Mouse (Mus musculus) lung, adult 18-20 months (tissue): ENCODE results near the gene Nr2f2.
A peak's percentile ranks its signal among the peaks of the same experiment; 100 is the strongest.

Experiments used
- DNase-seq, 2 experiments: peaks; one replicate each; pipeline ENCODE4 v3.0.0; 2022; ENCODE audit warnings: mixed read lengths in 2 of 2

Nr2f2 gene

DNA sequence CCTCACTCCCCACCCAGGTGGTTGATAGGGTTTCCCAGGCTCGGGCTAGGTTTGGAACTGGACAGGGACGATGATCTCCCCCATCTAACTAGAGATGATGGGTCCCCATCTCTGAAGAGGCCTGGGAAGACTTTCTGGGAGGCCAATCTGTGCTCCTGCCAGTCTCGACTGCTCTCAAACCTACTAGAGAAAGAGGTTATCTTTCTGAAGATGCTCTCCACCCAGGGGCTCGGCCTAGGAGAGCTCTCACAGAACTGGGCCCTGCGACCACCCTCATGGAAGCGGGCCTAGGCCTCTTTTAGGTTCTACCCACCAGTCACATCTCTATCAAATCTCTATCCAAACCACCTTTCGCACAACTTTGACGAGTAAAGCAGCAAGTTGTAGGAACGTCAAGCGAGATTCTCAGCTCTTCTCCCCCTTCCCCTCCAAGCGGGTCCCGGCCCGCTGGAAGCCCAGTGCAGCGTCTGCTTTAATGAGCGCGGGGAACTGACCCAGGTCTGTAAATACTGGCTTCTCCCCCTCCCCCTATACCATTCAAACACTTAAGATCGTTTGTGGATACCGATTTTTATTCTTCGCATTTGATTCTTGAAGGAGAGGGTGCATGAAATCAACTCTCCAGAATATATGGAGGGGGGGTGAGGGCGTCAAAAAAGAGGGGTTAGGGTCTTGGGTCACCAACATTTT, 16.4 kb downstream of the Nr2f2 start:
- DNase-seq, result no peak

DNA sequence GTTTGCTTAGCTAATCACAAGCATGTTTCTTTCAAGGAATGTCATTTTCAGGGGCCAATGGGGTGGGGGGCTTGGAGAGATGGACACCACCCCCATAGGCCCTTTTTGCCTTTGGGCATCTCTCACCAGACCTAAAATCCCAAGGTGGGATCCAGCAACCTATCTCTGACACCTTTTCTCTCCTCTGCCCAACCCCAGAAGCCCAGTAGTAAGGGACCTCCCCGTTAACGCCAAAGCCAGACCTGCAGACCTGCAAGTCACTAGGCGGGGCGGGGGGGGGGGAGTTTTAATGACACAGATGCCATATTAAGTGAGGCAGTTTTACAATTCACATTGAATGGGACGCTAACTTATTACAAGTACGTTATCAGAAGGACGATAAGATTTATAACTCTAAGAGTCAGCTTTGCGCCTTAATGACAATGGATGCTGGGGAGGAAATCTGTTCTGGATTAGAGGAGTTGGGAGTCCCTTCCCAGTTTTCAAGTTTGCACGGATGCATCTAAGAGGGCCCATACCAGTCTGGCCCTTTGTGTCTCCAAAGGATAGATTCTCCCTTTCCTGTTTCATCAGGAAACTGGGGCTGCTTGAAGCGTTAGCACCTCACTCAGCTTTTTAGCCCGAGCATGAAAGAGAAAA, 17.4 kb downstream of the Nr2f2 start:
- DNase-seq, result no peak

DNA sequence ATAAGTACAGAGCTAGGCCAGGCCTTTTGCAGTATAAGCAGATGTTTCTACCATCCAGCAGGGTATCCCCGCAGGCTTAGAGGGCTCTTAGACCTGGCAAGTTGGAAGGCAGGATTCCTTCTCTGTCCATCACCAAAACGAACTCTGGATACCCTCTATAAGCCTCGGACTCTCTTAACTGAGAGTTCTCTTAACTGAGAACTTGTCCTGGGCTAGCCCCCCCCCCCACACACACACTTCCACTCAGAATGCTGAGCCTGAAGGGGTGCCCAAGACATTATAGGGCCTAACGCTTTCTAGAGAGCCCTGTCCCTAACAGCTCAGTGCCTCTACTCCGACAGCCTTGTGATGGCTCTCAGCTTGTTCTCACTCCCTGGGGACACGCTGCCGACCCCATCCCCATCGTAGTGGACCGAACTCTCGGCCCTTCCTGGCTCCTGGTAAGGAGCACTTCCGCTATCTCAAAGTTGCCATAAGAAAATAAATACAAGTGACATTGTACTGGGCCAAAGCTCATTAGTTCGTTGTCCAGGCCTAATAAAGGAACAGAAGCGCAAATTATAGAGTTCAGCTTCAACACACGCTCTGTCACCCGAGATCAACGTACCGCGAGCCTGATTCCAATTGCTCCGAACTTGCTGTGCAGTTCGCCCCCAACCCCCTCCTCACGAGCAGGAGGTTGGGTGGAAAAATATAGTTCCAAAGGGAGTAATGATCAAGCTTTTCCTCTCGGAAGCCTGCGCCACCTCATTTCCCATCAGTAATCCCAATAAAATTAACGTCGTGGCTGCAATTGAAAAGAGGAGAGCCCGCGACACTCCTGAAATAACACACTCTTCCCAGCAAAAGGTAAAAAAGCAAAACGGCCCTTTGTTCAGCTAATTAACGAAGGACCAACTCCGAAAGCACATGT, 18.2 kb downstream of the Nr2f2 start:
- DNase-seq, result no peak

DNA sequence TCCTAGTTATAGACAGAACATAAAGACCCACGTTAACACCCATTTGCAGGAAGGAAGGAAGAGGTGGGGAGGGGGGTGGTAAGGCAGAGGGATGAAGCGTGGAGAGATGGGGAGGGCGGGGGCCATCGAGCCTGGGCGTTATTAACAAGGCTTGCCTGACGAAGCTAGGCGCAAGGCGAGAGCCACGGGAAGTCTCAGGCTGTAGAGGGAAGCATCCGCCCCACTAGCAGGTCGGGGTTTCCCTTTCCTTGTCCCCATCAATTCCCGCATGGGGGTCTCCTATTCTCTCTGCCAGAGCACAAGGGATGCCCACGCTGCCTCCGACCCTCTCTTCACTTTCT, 18.9 kb downstream of the Nr2f2 start:
- no peak for DNase-seq

DNA sequence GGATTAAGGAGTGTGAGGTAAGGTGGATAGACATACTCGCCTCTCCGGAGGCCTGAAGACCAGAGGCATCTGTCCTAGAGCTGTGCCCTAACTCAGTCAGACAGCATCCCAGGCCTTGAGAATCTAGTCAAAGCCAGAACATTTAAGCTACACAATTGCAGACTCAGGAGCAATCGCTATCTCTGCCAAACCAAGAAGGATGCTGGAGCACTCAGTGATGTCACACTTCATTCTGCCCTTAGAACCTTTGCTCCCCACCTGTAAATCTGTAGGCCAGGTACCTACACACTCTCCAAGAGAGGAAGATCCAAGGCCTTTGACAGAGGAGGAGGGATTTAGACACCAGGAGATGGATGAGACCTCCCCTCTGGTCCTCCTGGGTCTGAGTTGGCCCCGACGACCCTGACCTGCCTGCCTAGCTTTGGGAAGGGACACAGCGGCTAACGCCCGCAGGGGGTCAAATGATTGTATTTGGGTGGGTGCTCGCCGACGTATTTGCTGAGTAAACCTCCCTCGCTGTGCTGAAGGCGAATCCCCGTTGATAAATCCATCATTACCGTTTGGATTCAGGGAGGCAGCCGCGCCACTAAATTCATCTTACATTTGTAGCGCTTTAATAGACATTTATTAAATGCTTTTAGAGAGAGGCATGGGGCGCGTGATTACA, 19.5 kb downstream of the Nr2f2 start:
- no peak for DNase-seq

DNA sequence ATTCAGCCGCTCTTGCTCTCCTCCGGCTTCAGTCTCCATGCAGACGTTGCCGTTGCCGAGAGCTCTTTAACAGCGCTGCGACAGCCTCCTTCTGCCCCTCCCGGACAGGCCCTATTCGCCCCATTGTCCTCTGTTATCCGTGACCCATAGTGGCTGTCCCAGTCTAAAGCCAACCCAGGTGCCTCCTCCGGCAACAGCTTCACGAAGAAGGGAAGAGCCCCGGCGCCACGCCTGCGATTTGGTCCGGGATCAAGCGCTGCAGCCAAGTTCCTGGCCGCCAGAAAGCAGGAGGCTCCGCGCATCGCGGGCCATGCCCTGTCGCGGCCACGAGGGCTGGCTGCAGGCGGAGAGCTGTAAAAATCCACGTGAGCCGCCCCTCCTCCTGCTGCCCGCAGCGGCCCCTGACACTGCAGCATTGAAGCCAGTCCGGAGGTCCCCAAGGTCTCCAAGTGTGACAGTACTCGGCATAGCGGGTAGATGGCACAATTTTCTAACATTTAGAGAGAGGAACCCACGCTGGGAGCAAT, 20.5 kb downstream of the Nr2f2 start:
- peak; percentile 81 to 82 for DNase-seq

DNA sequence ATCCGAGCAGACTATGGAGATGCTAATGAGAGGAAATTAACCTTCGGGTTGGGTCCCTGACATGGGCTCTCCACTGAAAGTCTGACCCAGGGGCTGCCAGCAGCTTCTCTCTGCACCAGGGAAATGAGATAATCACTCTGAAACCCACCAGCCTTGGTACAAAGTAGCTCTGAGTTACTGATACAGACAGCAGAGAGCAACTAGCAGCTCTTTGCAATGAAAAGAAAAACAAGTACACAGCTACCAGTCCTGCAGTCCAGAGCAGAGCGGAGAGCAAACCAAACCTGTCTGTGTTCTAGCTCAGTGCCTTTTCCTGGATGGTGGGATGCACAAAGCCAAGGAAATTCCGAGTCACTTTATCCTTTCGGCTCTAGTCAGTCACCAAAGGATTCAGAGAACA, 23.1 kb downstream of the Nr2f2 start:
- DNase-seq, result no peak

DNA sequence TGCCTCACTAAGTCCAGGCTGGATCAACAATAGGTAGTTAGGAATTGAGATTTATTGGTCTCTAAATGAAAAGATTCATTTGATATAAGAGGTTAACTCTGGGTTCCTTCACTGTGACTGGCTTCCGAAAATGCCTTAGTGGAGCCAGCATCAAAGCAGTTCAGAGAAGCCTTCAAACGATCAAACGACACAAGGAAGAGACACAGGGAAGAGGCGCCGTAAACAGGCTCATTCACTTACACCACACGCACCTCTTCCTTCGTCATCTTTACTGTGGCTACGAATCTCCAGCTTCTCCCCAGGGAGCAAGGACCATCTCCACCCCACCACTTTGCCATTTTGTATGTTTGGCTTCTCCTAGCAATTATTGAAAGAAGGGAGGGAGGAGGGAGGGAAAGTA, 23.8 kb downstream of the Nr2f2 start:
- DNase-seq, result no peak

DNA sequence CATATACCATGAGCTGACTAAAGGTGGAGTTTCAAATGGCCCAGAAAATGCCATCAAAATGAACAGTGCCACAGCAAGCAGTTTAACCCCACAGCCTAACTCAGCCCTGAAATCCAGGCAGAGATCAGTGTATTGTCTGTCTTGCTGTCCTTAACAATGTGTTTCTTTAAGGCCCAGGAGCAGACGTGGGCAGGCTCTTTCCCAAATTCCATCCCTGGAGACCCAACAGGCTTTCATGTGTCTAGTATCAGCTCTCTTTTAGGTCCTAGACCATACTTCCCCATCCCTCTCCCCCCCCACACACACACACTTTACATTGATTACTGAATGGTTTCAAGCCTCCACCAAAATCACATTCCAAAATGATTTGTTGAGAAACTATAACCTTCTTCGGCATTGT, 24.5 kb downstream of the Nr2f2 start:
- no peak for DNase-seq

DNA sequence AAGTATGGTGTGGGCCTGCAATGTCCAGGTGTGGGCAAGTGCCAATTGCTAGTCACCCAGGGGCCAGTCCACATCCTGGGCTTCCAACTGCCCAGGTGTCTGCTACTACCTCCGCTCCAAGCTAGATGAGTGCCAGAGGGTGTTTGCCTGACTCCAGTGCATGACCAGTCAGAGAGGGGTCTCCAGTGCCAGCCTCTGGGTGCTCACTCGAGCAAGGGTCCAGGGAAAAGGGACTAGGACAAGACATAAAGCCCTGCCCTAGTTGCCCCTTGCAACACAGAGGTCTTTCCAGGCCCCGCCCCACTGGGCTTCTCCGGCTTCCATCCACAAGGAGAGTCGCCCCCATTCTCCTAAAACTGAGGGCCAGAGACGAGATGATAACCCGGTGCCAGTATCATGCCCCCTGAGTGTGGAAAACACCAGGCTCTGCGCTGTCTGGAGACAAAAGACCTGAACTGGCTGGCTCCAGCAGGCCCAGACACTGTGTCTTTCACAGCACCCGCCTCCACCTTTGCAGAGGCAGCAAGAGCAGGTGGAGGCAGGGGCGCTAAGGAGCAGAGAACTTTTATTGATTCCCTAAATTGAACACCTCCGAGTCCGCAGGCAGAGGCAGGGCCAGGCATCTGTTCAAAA, 26.4 kb downstream of the Nr2f2 start:
- no peak for DNase-seq

DNA sequence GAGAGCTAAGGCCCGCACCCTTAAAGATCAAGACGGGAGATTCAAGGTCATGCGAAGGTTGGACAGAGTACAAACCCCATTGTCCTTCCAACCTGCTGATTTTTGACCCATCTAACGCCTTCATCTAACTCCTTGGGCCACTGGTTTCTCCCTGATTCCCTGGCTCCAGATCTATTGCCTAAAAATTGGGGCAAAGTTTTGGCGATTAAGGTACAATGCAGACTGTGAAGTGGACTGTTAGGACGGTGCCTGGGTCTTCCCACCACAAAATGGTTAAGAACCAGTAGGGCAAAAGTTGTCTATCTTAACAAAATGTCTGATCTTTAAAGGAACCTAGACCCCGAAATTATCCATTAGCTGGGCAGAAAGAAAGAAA, 28.3 kb downstream of the Nr2f2 start:
- no peak for DNase-seq

DNA sequence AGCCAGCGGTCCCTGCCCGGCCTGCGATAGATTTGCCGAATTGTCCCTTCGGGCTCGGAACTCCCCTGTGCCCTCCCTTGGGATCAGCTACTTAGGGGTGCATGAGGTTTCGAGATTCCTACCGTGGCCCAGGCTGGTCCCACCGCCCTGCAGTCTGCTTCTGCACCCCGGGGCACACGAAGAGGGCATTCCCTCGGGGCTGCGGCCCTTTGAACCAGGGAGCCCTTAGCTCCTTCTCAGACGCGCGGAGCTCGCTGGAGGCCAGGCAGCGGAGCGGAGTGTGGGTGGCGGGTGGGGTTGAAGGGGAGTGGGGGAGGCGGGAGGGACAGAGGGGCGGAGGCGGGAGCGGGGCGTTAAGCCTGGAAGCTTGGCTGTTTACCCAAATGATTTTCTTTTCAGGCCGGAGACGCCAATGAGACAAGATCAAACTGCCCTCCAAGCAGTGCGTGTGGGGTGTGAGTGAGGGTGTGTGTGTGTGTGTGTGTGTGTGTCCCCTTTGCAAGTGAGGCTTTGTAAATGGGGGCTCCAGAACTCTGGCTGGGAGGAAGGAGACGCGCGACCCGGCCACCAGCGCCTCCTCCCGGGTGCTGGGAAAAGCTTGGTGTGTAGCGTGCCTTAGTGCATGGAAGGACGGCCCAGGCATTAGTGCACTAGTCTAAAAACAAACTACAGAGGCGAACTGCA, 28.8 kb downstream of the Nr2f2 start:
- no peak for DNase-seq

DNA sequence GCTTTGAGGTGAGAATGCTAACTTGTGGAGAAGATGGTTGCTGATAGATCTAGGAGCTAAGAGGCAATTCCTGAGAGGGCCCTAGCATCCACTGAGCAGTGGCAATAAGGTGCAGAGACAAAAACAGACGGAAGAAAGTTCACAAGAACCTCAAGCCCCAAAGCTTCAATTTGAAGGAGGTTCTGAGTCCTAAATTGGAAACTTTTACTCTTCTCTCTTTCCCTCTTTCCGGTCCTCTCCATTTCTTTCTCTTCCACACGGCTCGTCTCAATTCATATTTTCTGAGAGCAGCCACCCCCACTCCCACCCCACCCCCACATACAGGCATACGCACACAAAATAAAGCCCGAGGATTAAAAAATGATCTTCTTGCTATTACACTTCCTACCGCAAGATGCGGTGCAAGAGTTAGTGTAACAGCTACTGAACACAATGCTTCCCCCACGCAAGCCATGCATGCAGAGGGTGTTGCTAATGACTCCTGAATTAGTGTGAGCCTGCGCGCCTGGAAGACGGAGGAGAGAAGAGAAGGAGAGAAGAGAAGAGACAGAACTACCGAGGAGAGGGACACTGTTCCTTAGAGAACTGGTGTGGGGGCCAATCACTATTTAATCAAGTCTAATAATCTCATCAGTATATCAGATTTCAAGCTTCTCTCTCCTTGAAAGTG, 29.8 kb downstream of the Nr2f2 start:
- no peak for DNase-seq

DNA sequence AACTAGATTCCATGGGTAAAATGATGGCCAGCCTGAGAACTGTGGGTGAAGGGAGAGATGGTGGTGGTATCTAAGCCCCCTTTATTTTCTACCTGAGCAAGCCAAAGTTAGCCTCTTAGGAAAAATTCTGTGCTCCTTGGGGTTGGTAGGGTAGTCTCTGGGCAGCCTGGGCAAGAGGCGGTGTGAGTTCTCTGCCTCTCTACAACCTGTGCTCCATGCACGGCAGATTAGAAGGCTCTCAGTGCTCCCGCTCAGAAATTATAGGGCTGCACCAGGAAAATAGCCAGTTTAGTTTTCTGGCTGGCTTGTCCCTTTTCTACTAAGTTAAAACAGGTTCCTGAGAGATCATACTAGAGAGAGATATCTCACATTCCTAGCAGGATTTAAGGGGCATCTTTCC, 30.4 kb downstream of the Nr2f2 start:
- no peak for DNase-seq

DNA sequence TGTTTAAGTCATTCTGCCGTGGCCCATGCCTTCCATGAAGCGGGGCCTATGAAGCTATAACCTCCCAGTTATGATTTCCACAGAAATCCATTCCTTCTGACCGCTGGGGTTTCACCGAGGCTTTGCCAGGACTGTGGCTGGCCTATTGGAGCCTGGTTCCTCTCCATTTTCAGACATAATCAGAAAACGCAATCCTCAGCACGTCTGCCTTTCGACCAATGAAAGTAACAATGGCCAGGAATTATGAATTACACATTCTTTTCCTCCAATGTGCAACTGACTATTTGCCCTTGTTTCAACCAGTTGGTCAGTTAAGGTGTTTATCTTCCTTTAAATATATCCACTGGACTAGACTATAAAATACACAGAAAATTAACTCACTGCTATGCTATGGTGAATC, 31.1 kb downstream of the Nr2f2 start:
- DNase-seq, result no peak

DNA sequence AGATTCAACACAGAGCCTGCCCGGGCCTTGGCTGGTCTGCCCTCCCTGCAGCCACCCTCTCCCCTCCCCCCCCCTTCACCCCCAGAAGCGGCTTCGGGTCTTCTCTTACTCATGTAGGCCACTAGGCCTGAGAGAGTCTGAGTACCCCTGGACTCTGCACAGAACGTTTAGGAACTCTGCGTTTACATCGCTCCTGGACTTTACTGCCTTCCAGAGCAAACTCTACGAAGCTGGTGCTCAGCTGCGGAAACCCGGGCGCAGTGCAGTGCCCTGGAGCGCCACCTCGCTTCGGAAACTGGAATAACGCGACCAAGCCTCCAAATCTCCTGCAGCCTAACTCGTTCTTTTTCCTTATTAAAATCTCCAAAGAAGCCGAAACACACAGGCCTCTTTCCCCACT, 31.7 kb downstream of the Nr2f2 start:
- peak; percentile 71 to 77 for DNase-seq

DNA sequence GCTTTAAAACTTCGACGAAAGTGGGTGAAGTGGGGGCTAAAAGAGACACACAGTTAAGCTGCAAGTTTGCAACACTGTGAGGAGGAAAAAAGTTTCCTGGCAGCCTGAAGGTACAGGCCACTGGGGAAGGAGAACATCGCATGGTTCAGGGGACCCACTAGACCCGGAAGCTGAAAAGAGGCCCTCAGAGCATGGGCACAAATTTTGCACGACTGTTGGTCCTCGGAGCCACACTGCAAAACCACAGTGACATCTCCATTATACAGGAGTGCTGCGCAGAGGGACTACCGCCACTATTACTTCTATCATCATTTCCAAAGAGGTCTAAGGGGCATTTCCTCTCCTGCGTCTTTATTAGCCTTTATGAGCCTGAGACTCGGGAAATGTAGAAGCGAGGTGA, 32.7 kb downstream of the Nr2f2 start:
- DNase-seq, result no peak

DNA sequence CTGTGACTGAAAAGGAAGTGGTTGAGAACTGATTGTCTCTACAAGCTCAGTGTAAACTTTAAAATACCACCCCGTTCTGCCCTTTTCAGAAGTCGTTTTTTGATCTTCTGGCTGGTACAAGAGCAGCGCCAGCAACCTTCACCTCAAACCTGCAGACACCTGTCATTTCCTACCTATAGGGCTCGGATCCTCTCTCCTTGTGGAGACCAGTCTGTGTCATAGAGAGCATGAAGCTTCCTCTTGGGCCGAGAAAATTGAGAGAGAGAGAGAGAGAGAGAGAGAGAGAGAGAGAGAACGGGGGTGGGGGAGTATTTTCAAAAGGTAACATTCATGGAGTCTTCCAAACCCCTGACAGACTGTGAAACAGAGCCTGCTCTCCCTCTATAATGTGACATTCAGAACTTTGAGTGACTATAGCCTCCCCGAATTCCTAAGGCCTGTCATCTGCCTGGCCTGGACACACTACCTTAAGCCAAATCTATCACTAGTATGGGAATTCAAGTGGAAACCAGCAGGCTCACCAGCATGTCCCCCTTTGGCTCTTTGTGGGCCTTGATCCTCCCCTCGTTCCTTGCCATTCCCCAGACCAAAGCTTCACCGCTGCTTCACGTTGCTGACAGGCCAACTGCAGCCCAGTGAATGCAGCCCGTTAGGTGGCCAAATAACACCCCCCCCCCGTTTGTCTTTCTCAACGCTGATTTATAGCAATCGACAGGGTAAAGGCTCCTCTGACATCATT, 33.4 kb downstream of the Nr2f2 start:
- DNase-seq, result no peak

DNA sequence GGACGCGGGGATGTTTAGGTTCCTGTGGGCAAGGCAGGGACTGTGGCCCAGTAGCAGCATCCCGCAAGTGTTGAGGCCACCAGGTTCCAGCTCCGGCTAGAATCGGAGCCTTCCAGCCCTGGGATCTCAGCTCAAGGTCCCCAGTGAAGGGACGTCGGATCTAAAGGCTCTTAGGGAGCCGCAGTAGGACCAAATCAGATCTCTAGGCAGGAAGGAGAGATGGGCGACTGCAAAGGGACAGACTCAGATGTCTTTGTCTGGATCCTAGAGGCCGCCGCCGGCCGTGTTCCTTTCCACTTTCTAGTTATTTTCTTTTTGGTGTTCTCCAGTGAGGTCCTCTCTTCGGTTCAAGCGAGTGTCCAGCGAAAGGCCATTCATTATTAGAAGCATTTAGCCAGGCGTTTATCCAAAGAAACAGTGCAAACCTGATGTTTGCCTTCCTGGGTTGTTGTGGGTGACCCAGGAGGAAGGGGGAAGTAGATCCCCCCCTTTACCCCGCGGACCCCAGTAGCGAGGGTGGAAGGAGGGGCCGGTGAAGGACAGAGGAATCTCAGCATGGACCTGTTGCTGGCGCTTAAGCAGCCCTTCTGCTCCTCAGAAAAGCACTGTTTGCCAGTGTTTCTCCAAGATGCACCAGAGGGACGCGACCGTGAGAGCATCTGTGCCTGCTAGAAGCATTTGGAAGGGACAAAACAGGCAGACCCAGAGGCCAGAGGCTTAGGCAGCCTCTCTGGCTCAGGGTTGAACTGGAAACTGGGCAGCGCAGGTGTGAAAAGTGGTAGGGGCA, 34.3 kb downstream of the Nr2f2 start:
- DNase-seq, result no peak
